Mouse (Mus musculus) thymus, postnatal 36 days (tissue): ENCODE data around the gene Msh4.
A peak's percentile ranks its signal among the peaks of the same experiment; 100 is the strongest.
"Not testable (repeated sequence)": the region's sequence is repeated elsewhere in the genome, so short reads cannot be mapped to it uniquely, and the experiment has no call there.

Experiments
- DNase-seq, 2 experiments: peaks; one replicate each; pipeline ENCODE4 v3.0.0; 2022; ENCODE audit warnings: mixed read lengths in 2 of 2

Gene Msh4

DNA sequence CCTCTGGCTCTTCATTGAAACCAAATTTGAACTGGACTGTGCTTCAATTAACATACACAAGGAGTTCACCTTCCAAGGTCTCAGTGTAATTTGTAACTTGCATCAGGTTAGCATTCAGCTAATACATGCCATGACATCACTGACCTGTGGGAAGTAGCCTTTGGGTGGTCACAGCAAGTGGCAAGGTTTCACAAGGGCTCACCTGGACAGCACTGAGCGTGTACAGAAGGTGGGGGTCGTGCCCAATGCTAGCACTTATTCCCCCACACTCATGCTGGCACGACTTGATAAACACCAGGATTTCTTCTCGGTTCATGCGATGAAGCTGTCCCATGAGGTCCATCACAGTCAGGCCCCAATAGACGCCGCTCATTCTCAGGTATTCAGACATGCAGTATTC is 4.6 kb upstream of the Msh4 start:
- DNase-seq: no peak

DNA sequence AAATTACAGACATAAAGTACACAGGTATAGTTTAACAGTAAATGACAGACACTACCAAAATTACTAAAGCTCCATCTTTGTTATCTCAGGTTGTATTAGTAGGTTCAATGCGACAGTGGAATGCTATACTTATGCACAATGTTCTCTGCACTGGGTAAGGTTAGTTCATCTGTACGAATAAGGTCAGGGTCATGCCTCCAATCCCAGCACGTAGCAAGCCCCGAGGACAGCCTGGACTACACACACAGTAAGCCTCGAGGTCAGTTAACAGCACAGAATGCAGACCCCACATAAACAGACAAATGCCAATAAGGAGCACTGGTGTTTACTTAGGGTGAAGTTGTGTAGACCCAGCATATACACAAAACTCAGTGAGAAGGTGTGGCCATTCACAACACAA is 3.0 kb upstream of the Msh4 start:
- no peak for DNase-seq

DNA sequence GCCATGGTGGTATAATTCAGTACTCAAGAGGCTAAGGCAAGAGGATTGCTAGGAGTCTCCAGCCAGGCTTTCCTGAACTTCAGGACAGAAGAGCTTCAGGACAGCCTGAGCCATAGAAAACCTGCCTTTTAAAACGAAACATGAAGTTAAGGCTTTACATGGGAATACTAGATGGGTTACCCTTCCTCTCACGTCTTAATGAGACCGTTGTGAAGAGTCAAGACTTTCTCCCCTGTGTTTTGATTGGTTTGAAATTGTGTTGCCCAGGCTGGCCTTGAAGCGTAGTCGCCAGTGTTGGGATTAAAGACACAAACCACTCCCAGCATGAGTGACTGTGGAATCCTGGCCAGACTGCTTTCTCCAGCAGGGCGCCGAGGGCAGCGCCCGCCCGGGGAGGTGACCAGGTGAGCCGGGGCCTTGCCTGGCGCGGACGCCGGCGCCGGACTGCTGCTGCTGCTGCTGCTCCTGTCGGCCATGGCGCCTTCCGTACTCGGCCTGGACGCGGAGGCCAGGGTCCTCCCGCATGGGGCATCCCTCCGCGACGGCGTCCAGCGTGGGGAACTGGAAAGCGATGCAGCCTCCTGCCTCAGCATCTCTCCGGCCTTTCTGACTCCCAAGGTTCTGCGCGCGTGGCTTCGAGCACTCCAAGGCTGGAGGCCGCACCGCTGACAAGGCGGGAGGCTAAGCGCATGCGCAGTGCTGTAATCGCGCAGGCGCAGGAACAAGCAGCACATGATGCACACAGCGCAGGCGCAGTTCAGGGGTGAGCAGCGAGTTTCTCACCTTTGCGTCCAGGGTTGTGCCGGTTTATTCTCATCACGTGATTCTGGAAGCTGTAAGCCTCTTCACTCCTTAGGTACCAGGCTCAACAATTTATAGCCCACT is 445 bp downstream of the Msh4 start:
- peak in 1 of 2 experiments; percentile 22 for DNase-seq

DNA sequence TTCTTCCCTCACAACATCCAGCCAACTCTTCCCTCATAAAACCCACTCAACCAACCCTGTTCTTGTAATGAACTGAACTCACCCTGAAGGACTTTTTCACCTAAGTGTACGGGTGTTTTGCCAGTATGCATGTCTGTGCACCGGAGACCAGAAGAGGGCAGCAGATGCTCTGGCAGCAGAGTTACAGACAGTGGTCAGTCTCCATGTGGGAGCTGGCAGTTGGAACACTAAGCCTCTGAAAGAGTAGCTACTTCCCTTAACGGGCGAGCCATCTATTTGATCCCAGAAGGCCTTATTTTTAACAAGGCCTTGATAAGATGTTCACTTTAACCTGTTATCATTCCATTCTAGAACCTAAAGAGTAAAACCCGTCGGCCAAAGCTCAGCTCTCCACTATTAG is 1.4 kb downstream of the Msh4 start:
- peak; percentile 47 to 53 for DNase-seq

DNA sequence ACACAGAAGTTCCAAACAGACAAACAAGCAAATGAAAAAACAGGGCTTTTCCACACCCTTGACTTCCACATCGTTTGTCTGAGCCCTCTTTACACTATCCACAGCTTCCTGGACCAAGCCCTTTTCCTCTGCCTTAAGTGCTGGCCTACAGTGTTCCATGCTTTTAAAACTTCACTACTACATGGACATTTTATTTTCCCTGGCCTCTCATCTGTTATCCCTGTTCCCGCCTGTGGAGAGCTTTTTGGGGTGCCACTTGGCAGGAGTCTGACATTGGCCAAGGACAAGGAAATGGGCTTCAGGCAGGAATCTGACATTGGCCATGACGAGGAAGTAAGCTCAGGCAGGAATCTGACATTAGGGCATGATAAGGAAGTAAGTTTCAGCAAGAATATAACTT is 3.3 kb downstream of the Msh4 start:
- no peak for DNase-seq

DNA sequence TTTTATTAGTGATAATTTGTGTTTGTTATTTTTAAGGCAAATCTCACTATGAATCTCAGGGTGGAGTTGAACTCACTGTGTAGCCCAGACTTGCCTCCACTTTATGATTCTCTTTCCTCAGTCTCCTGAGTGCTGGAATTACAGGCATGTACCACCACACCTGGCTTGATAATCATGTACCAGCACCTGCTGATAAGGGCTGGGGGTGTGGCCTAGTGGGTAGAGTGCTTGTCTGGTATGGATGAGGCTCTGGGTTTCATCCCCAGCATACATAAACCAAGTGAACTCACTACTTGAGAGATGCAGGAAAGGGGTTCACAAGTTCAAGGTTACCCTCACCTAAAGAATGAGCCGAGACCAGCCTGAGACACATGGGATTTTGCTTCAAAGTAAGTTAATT is 4.0 kb downstream of the Msh4 start:
- DNase-seq: no peak

DNA sequence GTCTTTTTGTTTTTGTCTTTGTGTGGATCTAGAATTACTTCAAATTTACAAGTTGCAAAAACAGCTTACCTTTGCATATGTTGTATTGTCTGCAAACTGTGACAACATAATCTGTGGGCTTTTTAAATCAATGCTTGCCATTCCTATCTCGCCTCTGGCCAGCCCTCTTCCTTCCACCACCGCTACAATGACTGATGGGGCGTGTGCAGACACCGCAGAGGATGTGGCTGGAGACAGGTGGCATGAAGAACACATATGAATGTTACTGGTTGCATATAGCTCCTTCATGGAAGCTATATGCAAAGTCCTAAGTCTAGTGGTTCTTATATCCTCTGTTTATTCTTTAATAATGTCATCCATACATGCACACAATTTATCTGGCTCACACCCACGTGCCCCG is 8.7 kb downstream of the Msh4 start:
- peak; percentile 37 to 55 for DNase-seq

DNA sequence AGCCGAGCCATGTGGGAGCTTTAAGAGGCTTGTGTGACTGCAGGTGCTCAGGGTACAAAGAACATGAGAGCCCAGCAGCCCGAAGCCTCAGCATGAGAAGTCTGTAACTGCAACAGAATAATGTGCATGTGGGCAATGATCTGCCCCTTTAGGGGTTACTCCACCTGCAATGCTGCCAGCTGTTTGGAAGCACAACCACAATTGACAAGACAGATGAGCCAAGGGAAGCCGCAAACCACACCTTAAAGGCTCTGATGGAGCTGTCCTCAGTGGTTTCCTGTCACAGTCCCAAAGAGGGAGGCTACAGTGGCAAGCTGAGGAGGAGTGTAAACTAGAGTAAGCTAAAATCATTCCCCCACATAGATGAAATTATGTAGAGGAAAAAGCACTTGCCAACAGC is 10.5 kb downstream of the Msh4 start:
- DNase-seq: peak; percentile 76 to 85

DNA sequence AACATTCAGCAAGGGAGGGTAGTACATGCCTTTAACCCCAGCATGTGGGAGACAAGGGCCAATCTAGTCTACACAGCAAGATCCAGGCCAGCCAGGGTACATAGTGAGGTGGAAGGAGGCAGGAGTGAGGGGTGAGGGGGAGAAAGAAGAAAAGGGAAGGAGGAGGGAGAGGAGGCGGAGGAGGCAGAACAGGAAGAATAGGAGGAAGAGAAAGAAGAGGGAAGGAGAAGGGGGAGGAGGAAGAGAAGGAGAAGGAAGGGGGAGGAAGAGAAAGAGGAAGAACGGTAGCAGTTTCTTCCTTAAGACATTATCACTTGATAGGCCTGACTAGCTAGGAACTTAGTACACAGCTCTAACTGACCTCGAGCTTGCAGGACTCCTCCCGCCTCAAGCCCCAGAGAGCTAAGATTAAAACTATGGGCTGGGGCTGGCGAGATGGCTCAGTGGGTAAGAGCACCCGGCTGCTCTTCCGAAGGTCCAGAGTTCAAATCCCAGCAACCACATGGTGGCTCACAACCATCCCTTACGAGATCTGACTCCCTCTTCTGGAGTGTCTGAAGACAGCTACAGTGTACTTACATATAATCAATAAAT is 16.7 kb downstream of the Msh4 start:
- DNase-seq: no peak

DNA sequence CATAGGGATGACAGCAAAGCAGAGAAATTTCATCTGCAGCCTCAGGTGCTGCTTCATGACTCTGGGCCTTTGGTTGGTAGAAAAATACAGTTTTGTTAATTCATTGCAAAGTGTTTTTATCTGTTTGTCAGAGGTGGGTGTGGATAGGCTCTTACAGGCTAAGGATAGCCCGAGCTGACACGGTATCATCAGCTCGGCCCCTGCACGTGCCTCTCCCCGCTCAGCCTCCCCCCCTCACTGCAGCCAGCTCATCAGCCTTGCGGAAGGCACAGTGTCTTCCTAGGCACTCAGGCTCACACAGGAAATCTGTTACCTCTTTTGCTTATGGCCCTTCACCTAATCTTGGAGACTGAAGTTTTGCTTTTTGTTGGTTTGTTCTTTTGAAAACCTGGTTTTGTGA is 17.8 kb downstream of the Msh4 start:
- DNase-seq: no peak

DNA sequence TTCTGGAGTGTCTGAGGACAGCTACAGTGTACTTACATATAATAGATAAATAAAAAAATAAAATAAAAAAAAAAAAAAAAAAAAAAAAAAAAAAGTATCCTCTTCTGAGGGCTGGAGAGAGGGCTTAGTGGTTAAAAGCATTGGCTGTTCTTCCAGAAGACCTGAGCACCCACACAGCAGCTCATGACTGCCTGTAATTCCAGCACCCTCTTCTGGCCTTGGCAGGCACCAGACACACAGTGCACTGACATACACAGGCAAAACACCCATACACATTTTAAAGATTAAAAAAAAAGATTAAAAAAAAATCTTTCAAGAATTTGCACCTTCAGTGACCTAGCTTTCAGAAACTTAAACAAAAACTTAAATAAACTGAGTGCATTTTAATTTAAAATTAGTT is 19.6 kb downstream of the Msh4 start:
- no peak for DNase-seq

DNA sequence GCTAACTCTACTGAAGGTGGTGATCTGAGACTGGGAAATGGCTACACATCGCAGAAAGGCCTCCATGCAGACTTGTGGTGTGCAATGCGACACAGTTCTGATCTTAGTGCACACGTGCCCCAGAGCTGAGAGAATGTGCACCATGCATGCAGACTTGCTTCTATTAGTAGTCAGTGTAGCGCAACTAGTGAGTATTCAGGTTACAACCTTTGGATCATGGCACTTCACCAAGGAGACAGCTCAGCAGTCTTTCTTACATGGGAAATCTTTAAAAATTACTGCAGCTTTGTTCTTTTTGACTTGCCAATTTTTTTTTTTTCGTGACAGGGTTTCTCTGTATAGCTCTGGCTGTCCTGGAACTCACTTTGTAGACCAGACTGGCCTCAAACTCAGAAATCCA is 34.5 kb downstream of the Msh4 start:
- DNase-seq: no peak

DNA sequence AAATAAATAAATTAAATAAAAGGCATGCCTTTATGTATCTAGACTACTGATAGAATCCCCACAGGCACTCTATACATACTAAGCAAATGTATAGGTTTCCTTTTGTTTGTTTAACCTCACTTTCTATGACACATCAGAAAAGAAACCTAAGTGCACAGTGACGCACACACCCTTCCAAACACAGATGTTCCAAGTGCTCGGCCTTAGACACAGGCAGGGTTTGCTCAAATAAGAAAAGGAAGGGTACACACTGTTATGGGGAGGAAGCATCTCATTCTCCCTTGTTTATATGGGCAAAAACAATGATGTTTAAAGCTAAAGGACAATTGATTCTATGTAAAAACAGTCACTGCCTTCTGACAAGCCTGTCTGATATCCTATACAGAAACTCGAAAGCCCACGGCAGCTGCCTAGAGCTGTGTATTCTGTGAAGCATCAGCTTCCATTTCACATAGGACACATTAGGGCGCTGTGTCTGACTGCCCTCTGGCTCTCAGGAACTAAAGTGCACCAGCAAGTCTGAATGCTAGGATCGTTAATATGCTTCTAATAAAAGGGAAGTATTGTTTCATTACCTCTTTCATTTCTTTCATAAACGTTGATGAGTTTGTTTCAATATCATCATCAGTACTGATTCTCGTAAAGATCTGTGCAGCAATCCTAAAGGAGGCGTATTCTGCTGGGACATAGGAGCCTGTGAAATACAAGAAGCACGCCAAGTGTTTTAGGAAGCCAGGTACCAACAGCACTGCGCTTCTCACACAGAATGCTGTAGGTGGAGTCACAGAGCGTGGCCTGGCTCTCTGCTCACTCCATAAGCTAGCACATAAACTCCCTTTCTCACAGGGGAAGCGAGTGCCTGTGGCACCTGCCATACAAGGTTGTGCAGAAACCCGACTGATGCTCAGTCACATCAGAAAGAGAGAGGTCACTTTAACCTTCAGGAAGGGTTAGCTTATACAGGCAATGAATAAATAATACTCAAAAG is 38.5 kb downstream of the Msh4 start:
- DNase-seq: no peak

DNA sequence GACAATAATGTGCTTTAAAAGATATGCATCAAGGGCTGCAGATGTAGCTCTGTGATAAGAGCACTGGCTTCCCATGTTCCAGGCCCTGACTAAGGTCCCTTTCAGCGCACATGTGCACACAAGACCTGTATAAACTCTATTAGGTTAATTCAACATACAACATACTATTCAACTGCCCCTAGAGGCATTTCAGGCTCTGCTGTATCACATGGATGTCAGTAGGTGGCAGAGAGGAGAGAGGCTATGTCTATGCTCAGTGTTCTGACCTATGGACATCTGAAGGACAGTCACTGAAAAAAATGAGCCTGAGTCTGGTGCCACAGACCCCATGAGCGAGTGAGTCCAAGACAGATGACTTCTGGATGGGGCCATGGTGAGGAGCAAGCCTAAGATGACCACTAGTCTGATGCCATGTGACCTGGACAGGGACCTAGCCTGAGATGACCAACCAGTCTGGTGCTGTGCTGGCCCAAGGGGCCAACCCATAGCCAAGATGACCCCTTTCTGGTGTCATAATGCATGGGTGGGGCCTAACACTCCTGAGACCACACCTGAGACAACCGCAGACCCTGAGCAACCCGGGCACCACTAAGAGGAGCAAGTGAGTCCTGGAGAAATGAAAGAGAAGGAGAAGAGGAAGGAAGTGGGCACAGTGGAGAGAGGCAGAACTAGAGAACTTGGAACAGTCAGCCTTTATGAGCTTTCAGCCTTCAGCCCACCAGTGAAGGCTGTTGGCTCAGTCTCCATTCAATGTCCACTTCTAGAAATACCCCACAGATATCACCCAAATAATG is 41.1 kb downstream of the Msh4 start:
- peak in 1 of 2 experiments; percentile 6 for DNase-seq

DNA sequence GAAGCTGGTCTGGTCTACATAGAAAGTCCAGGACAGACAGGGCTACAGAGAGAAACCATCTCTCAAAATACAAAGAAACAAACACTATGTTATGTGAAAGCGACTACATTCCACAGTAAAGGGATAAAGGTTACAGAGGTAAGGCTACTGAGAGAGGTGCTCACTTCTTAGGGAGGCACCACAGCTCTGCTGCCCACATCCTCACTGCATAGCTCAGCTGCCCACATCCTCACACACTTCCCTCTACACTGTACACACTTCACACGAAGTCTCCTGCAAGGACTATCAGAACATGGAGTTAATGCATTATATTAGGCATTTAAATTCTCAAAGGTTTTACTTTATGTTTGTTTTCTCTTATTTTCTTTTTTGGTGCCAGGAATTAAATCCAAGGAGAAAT is 42.1 kb downstream of the Msh4 start:
- DNase-seq: peak in 1 of 2 experiments; percentile 11

DNA sequence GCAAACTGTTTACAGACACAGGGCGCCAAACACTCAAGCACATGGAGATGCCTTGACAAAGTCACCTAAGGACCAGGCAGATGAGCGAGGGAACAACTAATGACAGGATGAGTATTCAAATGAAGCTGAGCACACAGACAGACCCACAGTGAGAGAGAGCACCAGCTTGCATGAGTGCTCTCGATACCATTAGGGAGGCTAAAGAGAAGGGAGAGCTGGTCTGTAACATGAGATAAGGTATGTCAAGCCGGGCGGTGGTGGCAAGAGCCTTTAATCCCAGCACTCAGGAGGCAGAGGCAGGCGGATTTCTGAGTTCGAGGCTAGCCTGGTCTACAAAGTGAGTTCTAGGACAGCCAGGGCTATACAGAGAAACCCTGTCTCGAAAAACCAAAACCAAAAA is 45.5 kb downstream of the Msh4 start:
- DNase-seq: not testable (repeated sequence)

DNA sequence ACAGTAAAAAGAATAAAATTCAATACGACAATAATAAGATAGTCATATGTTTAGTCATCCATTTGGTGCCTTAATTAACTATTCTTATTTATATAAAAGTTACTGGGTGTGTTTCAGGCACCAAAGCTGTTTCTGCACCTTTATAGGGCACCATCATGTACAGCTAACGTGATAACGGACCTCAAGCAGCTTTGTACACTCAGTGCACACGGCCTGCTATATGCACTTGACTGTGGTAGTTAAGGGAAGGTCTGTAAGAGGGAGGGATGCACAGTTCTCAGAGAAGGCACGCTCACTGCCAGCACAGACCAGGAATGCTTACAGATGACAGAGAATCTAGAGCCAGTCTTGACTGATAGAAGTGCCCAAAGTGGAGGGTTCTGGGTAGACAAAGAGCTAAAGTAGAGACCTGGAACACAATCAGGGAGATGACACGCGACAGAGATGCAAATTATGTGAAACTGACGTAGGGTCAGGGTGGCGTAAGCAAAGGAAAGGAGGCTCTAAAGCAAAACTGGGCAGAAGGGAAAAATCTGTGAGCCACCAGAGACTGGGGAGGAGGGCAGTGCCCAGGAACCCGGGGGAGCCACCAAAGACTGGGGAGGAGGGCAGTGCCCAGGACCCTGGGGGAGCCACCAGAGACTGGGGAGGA is 47.5 kb downstream of the Msh4 start:
- DNase-seq: no peak

DNA sequence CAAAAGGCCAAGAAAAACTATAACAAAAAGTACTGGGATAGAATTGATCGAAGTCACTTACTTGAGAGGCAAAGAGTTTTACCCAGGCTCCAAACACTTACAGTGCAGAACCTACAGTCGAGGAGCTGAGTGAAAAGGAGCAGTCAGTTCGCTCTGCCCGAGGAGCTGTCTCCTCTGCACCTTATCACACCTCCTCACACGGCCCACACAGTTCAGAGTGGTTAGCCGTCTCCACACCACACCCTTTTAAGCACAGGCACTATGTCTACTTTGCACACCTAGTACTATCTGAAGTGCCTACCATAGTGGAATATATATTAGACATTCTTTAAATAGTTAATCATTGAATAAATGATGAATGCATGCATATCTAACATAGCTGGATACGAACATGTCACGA is 53.7 kb downstream of the Msh4 start:
- DNase-seq: no peak

DNA sequence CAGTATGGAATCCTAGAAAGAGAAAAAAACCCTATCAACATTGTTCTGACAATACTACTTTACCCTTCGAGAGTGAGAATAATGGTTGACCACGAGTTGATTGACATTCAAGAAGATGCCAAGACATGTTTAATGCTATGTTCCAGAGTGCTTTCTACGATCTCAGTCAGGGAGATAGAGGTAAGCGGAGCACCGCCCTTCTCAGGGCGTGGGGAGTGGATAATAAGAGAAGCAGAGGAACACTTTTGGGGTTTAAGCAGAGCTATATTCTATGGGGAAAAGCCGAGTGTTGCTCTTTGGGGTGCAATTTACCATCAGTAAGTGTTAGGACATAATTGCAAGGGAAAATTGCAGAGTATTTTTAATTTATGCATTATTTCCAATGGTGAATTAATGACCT is 55.2 kb downstream of the Msh4 start:
- DNase-seq: no peak

DNA sequence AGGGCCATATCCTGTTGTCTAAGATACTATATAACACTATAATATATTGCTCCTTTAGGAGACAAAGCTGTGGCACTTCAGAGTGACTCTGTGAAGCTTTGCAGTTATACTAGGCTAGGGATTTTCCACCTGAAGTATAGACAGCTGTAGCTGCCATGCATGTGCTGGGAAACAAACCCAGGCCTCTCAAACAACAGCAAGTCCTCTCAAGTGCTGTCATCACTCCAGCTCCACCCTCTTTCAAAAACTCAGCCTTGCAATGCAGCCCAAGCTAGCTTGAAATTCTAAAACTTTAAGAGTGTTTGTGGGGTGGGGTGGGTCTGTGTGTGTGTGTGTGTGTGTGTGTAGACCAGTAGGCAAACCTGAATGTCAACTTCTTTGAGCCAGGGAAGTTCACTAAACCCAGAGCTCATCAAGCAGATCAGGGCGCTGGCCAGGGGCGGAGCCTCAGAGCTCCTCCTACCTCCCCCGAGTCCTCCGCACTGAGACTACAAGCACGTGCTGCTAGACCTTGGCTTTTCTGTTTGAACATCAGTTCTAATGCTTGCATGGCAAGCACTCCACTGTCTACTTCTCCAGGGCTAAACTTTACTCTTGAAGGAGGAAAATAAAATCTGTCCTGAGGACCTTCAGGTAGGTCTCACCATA is 56.4 kb downstream of the Msh4 start:
- peak; percentile 34 to 54 for DNase-seq

DNA sequence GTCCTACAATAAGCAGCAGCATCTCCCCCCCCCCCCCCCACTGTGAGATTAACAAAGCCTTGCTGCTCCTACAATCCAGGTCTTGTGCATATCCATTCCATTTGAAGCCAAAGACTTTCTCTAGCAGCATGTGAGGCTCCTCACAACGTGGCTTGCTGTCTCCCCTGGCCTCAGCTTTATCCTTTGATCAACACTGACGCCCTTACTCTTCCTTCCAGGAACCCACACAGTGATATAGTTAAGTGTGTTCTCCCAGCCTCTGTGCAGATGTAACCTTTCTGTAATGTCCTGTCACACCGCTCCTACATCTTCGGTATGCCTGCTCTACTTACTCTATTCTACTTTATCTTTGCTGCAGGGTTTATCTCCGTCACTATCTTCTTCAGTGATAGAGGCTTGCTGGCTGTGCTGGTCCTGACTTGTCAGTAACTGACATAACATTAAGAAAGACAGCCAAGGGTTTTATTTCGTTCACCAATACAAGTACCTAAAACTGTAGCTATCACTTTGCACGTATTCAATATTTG is 58.7 kb downstream of the Msh4 start:
- DNase-seq: no peak
